Mouse (Mus musculus): ENCODE measurements around the gene Insl3. TPM values are rescaled to one million over a fixed set of nuclear protein-coding genes. Genes with fewer than 3 reads are reported as not detected.

Insl3 gene
- total and polyA plus RNA-seq, 3 experiments: 1.9 to 21.4 (median 9.8) TPM

DNA sequence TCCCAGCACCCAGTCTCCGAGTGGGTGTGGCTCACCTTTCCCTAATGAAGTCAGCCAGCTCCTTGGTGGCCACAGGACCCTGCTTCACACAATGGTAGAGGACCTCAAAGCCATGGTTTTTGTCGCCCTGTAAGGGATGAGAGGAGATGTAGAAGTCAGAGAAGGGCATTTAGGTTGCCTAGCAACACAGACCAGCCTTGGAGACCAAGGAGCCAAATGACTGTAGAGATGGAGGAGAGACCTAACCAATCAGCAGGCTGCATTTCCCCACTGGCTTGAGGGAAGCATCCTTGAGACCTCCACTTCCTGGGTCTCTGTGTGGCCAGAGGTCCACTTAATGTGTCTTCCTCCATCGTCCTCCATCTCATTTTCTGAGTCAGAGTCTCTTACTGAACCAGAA lies 29.2 kb downstream of the Insl3 start:
- no peak for DNase-seq (ENCODE audit: extremely low read depth)
- H3K9ac ChIP-seq (ENCODE audit: insufficient read depth, low read depth): no peak overlapping the region
- peaks cover 7% of the 10 kb centered on the region for H3K79me2 ChIP-seq (replicated peaks; ENCODE audit: control insufficient read depth, extremely low read depth, insufficient read depth, poor library complexity, severe bottlenecking)
- no peak overlapping the region for H3K4me2 ChIP-seq (ENCODE audit: insufficient read depth, low read depth, poor library complexity, severe bottlenecking)
- no peaks in the 10 kb centered on the region for H3K9me3 ChIP-seq (replicated peaks; ENCODE audit: low read length)
- in situ Hi-C loops (cut with MboI; ENCODE audit: low pct_ligation_motif_present, low pct_unique_long_range_greater_than_20kb, low sequenced_read_pairs) (no loop called here), dilution Hi-C loops (cut with MboI; ENCODE audit: extremely low pct_ligation_motif_present, extremely low pct_unique_long_range_greater_than_20kb, low sequenced_read_pairs) (no loop called here)
- peaks cover 71 to 88% of the 10 kb centered on the region in 2 experiments for H3K36me3 ChIP-seq (replicated peaks in 1 of 2; ENCODE audit: control insufficient read depth in 1 of 2, insufficient read depth in 1 of 2, low read length in 1 of 2)
- H3K27ac ChIP-seq (ENCODE audit: insufficient read depth, low read depth): no peak overlapping the region
- no peak overlapping the region for H3K4me3 ChIP-seq (replicated peaks in 1 of 3; ENCODE audit: low read depth in 2 of 3, low read length in 2 of 3, poor library complexity in 1 of 3)
- H3K27me3 ChIP-seq (replicated peaks): no peaks in the 10 kb centered on the region
- TF ChIP-seq ETS1 (conservative IDR thresholded peaks at IDR 0.05; ENCODE audit: low read depth, low read length) (no peak), NELFE (IDR thresholded peaks at IDR 0.05; ENCODE audit: low read depth, low read length) (no peak), ZC3H11A (IDR thresholded peaks at IDR 0.05; ENCODE audit: low read depth, low read length) (no peak), JUND (conservative IDR thresholded peaks at IDR 0.05; ENCODE audit: low read depth, low read length) (no peak), JUN (IDR thresholded peaks at IDR 0.05; ENCODE audit: insufficient read depth, low read depth, low read length) (no peak), POLR2A (IDR thresholded peaks at IDR 0.05; ENCODE audit: low read depth, low read length) (no peak), SIN3A (IDR thresholded peaks at IDR 0.05; ENCODE audit: low read length) (no peak), USF1 (IDR thresholded peaks at IDR 0.05; ENCODE audit: low read depth, low read length) (no peak), MXI1 (IDR thresholded peaks at IDR 0.05; ENCODE audit: low read depth, low read length) (no peak), BHLHE40 (IDR thresholded peaks at IDR 0.05; ENCODE audit: low read depth, low read length) (no peak)
- peaks cover 7 to 59% of the 10 kb centered on the region in 2 experiments for H3K4me1 ChIP-seq (ENCODE audit: control insufficient read depth in 1 of 2, insufficient read depth in 2 of 2)

DNA sequence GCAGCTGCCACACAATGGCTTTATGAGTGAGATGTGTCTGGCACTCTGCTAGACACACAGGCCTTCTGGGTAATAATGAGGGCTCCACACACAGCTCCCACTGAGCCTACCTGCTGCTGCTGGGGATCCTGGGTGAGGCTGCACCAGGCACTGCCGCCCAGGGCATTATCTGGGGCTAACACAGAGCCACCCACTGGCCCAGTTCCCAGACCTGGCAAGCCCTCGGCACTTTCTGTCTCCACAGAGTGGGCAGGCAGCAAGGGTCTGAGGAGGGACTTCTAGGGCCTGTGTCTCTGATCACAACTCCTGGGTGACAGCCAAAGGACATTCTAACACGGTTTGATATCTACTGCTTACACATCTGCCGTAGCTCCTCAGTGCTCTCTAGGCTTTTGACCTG lies 30.2 kb downstream of the Insl3 start:
- Histone ChIP-seq H3K36me3 (replicated peaks in 1 of 2; ENCODE audit: control insufficient read depth in 1 of 2, insufficient read depth in 1 of 2, low read length in 1 of 2) (peaks cover 68 to 78% of the 10 kb centered on the region in 2 experiments), H3K27ac (ENCODE audit: insufficient read depth, low read depth) (no peak overlapping the region)

DNA sequence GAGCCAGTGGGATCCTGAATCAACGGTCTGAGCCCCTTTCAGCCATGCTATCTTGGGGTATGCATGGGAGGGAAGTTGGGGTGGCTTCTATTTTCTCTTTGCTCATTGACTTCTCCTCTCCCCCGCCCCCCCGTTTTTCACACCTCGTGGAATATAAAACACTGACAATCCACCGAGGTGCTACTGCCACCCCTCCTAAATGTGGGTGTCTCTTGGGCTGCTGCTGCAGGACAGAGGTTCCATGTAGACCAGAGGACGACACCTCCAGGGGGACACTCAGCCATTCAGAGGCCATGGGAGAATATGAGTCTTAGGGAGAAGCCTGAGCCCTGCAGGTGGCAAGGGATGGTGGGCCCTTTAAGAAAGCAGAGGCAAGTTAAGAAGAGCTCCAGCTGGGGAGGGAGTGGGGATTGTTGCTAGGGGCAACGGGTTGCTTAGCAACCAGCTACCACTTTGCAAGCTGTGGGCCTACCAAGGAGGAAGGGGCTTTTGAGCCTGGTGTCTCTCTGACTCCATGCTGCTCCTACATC lies 31.0 kb downstream of the Insl3 start:
- no peak overlapping the region for H3K27ac ChIP-seq (ENCODE audit: insufficient read depth, low read depth)
- peaks cover 61 to 70% of the 10 kb centered on the region in 2 experiments for H3K36me3 ChIP-seq (replicated peaks in 1 of 2; ENCODE audit: control insufficient read depth in 1 of 2, insufficient read depth in 1 of 2, low read length in 1 of 2)
- no peaks in the 10 kb centered on the region for H3K9me3 ChIP-seq (replicated peaks; ENCODE audit: low read length)
- in situ Hi-C loops (cut with MboI; ENCODE audit: low pct_ligation_motif_present, low pct_unique_long_range_greater_than_20kb, low sequenced_read_pairs): no loop called here
- no peak for DNase-seq (ENCODE audit: extremely low read depth)
- dilution Hi-C loops (cut with MboI; ENCODE audit: extremely low pct_ligation_motif_present, extremely low pct_unique_long_range_greater_than_20kb, low sequenced_read_pairs): no loop called here
- H3K4me2 ChIP-seq (ENCODE audit: insufficient read depth, low read depth, poor library complexity, severe bottlenecking): no peak overlapping the region
- peaks cover 7% of the 10 kb centered on the region for H3K79me2 ChIP-seq (replicated peaks; ENCODE audit: control insufficient read depth, extremely low read depth, insufficient read depth, poor library complexity, severe bottlenecking)
- no peak overlapping the region for H3K9ac ChIP-seq (ENCODE audit: insufficient read depth, low read depth)
- H3K4me1 ChIP-seq (ENCODE audit: control insufficient read depth in 1 of 2, insufficient read depth in 2 of 2): peaks cover 18 to 70% of the 10 kb centered on the region in 2 experiments
- H3K27me3 ChIP-seq (replicated peaks): no peaks in the 10 kb centered on the region
- TF ChIP-seq ZC3H11A (IDR thresholded peaks at IDR 0.05; ENCODE audit: low read depth, low read length) (no peak), CTCF (conservative IDR thresholded peaks at IDR 0.05 in 1 of 2, IDR thresholded peaks at IDR 0.05 in 1 of 2; ENCODE audit: low read depth in 2 of 2, low read length in 2 of 2) (no peak), ZNF384 (IDR thresholded peaks at IDR 0.05; ENCODE audit: low read depth, low read length) (no peak), MAFK (IDR thresholded peaks at IDR 0.05; ENCODE audit: insufficient replicate concordance, low read length) (no peak), MEF2A (IDR thresholded peaks at IDR 0.05; ENCODE audit: borderline replicate concordance, low read depth, low read length) (no peak), ELF1 (IDR thresholded peaks at IDR 0.05; ENCODE audit: low read depth, low read length) (no peak), UBTF (IDR thresholded peaks at IDR 0.05; ENCODE audit: low read depth, low read length) (no peak), MYC (IDR thresholded peaks at IDR 0.05; ENCODE audit: low read depth, low read length) (no peak), NRF1 (IDR thresholded peaks at IDR 0.05; ENCODE audit: low read depth, low read length) (no peak), MAX (IDR thresholded peaks at IDR 0.05; ENCODE audit: low read length) (no peak), GABPA (IDR thresholded peaks at IDR 0.05; ENCODE audit: insufficient replicate concordance, low read depth, low read length) (no peak), JUN (IDR thresholded peaks at IDR 0.05; ENCODE audit: insufficient read depth, low read depth, low read length) (no peak), USF2 (conservative IDR thresholded peaks at IDR 0.05; ENCODE audit: low read depth, low read length) (no peak), ZKSCAN1 (IDR thresholded peaks at IDR 0.05; ENCODE audit: borderline replicate concordance, low read depth, low read length) (no peak), MXI1 (IDR thresholded peaks at IDR 0.05; ENCODE audit: low read depth, low read length) (no peak), TBP (conservative IDR thresholded peaks at IDR 0.05; ENCODE audit: low read depth, low read length) (no peak), EP300 (IDR thresholded peaks at IDR 0.05; ENCODE audit: low read length) (no peak)
- no peak overlapping the region for H3K4me3 ChIP-seq (replicated peaks in 1 of 3; ENCODE audit: low read depth in 2 of 3, low read length in 2 of 3, poor library complexity in 1 of 3)

More for the DNA sequence above, 30.2 kb downstream of the Insl3 start:
- DNase-seq (ENCODE audit: extremely low read depth): no peak
- Histone ChIP-seq H3K4me3 (replicated peaks in 1 of 3; ENCODE audit: low read depth in 2 of 3, low read length in 2 of 3, poor library complexity in 1 of 3) (no peak overlapping the region), H3K79me2 (replicated peaks; ENCODE audit: control insufficient read depth, extremely low read depth, insufficient read depth, poor library complexity, severe bottlenecking) (peaks cover 7% of the 10 kb centered on the region), H3K4me2 (ENCODE audit: insufficient read depth, low read depth, poor library complexity, severe bottlenecking) (no peak overlapping the region), H3K9me3 (replicated peaks; ENCODE audit: low read length) (no peaks in the 10 kb centered on the region), H3K27me3 (replicated peaks) (no peaks in the 10 kb centered on the region), H3K9ac (ENCODE audit: insufficient read depth, low read depth) (no peak overlapping the region), H3K4me1 (ENCODE audit: control insufficient read depth in 1 of 2, insufficient read depth in 2 of 2) (peaks cover 11 to 68% of the 10 kb centered on the region in 2 experiments)
- dilution Hi-C loops (cut with MboI; ENCODE audit: extremely low pct_ligation_motif_present, extremely low pct_unique_long_range_greater_than_20kb, low sequenced_read_pairs): no loop called here
- TF ChIP-seq MAX (IDR thresholded peaks at IDR 0.05; ENCODE audit: low read length) (no peak), UBTF (IDR thresholded peaks at IDR 0.05; ENCODE audit: low read depth, low read length) (no peak), RCOR1 (conservative IDR thresholded peaks at IDR 0.05; ENCODE audit: low read depth, low read length) (no peak), USF1 (IDR thresholded peaks at IDR 0.05; ENCODE audit: low read depth, low read length) (no peak), POLR2A (IDR thresholded peaks at IDR 0.05; ENCODE audit: low read depth, low read length) (no peak), EP300 (IDR thresholded peaks at IDR 0.05; ENCODE audit: low read length) (no peak), ZKSCAN1 (IDR thresholded peaks at IDR 0.05; ENCODE audit: borderline replicate concordance, low read depth, low read length) (no peak)
- in situ Hi-C loops (cut with MboI; ENCODE audit: low pct_ligation_motif_present, low pct_unique_long_range_greater_than_20kb, low sequenced_read_pairs): no loop called here
